Mouse (Mus musculus) adipocyte (in vitro differentiated cells): ENCODE results near the gene Sstr2.
"Not testable (repeated sequence)": the region's sequence is repeated elsewhere in the genome, so short reads cannot be mapped to it uniquely, and the experiment has no call there.

Experiments used
- DNase-seq: peaks from one replicate; pipeline ENCODE4 v3.0.0-alpha.2; 2016; ENCODE audit warnings: low spot score

Gene Sstr2

DNA sequence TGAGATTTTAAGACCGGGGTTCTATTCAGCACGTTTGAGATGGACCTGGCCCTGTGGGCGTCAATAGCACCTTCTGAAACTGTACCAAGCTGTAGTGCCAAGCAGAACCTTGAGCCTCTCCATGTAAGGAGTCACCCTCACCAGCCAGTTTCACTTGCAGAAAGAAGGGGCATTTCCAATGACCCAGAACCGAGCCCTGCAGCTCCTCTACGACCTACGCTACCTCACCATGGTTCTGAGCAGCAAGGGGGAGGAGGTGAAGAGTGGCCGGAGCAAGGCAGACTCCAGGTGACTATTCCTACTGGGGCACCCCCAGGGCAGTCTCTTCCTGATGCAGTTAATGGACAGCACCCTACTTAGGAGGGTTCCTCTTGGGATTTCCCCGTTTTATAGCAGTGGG is 39.2 kb downstream of the Sstr2 start:
- DNase-seq, result no peak

GRCm38 (mm10) chr11:113658763-113659162 is 39.6 kb downstream of the Sstr2 start:
- DNase-seq, result no peak

DNA sequence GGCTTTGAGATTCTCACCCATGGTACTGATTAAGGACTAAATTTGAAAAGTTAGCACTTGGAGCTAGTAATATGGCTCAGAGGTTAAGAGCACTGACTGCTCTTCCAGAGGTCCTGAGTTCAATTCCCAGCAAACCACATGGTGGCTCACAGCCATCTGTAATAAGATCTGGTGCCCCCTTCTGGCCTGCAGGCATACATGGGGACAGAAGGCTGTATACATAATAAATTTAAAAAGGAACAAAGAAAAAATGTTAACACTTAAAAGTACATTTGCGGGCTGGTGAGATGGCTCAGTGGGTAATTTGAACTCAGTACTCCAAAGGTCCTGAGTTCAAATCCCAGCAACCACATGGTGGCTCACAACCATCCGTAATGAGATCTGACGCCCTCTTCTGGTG is 41.1 kb downstream of the Sstr2 start:
- DNase-seq, result not testable (repeated sequence)

- no peak for DNase-seq
Measured at GRCm38 (mm10) chr11:113660940-113661339, 41.8 kb downstream of the Sstr2 start.

DNA sequence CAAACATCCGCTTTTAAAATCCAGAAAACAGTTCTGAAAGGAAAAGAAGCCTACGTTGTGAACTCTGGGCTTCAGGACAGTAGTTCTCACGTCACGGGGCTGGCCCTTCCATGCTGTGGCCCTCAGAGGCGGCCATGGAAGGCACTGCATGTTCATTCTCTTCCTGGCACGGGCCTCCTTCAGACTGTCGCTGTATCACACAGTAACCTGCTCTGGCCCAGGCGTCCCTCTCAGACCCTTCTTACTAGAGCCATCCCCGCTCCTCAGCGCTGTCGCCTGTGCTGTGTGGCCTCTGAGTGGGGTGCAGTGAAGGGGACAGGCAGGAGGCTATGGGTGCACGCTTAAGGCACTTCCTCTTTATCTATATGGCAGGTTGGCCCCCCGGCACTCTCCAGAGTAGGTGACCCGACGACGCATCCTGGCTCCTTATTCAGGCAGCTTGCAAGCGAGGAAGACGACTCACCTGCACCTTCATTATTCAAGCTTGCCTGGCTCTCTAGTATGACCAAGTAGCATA is 42.8 kb downstream of the Sstr2 start:
- DNase-seq, result no peak

- DNase-seq, result peak; percentile 37
Measured at GRCm38 (mm10) chr11:113664279-113664678, 45.1 kb downstream of the Sstr2 start.

DNA sequence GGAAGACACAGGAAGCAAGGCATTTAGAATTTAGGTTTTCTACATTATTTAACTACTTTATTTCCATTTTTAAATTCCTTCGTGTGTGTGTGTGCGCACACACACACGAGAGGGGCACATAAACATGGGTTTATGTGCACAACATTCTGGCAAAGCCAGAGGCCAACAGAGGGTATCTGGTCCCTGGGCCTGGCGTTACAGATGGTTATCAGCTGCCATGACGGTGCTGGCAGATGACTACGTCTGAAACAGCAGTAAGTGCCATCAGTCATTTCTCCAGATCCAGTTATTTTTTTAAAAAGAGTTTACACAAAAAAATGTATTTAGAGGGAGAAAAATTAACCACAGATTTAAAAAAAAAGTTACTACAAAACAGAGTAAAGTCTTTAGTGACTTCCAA is 47.1 kb downstream of the Sstr2 start:
- DNase-seq, result no peak

- no peak for DNase-seq
Measured at GRCm38 (mm10) chr11:113666648-113667047, 47.5 kb downstream of the Sstr2 start.

DNA sequence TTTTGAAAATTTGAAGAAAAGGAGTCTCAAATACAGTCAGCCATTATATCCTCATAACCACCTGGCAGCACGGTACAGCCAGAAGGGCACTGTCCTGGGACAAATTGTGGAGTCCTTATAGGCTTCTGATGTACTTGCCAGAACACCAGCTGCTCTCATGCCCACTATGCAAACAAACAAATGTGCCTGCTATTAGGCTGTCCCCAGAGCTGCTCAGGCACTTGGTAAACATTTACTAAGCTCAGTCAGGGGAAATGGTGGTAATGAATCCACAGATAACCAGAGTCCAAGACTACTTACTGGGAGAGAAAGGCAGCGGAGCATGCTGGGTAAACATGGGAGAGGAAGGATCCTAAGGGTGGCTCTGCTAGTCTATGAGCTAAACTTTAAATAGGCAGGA is 48.0 kb downstream of the Sstr2 start:
- no peak for DNase-seq

DNA sequence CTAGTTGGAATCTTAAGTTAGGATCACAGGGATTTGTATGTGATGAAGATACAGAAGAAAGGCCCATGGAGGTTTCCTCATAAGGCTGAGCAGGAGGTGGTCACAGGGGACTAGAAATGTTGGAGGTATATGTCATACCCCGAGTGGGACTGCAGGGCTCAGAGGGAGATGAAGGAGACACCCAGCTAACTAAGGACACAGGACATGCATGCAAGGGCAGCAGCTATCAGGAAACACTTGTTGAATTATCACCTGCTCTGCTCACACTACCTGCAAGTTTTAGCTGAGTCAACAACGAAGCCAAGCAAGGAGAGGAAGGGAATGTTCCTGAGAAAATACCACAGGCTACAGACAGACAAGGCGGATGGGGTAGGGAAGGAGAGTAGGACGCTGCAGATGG is 48.6 kb downstream of the Sstr2 start:
- no peak for DNase-seq

- DNase-seq, result no peak
Measured at GRCm38 (mm10) chr11:113668857-113669256, 49.7 kb downstream of the Sstr2 start.

DNA sequence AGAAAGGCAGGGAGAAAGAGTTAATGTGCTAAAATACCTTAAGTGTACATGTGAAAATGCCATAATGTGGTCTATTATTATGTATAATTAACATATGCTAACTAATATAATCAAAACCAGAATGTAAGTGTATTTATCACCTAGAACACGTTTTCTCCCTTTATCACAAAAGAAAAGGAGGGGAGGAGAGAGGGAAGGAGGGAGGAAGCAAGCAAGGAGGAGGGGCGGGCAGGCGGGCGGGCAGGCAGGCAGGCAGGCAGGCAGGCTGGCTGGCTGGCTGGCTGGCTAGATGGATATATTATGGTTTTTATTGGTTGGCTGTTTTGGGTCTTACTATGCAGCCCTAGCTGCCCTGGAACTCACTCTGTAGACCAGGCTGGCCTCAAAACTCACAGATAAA is 50.6 kb downstream of the Sstr2 start:
- no peak for DNase-seq

- DNase-seq, result no peak
Measured at GRCm38 (mm10) chr11:113673614-113674013, 54.5 kb downstream of the Sstr2 start.

- no peak for DNase-seq
Measured at GRCm38 (mm10) chr11:113674595-113674994, 55.5 kb downstream of the Sstr2 start.
